Mouse (Mus musculus) brain, adult 2 months (tissue): Measurements from ENCODE around the gene Mdm2.
"Not testable (repeated sequence)": the region's sequence is repeated elsewhere in the genome, so short reads cannot be mapped to it uniquely, and the experiment has no call there.

ENCODE experiments used
- DNase-seq: peaks from one replicate; pipeline ENCODE4 v3.0.0; 2011; ENCODE audit warnings: low read depth, low spot score

The Mdm2 gene

GRCm38 (mm10) chr10:117713466-117713865 lies 2.9 kb upstream of the Mdm2 start:
- no peak for DNase-seq

- DNase-seq = no peak
Observed at GRCm38 (mm10) chr10:117712871-117713270, 2.3 kb upstream of the Mdm2 start.

- no peak for DNase-seq
Observed at GRCm38 (mm10) chr10:117712191-117712754, 1.7 kb upstream of the Mdm2 start.

- no peak for DNase-seq
Observed at GRCm38 (mm10) chr10:117711408-117711807, 850 bp upstream of the Mdm2 start.

- DNase-seq = peak; percentile 73
Observed at GRCm38 (mm10) chr10:117709930-117710603, 491 bp downstream of the Mdm2 start.

- peak; percentile 32 for DNase-seq
Observed at GRCm38 (mm10) chr10:117709326-117709830, 1.2 kb downstream of the Mdm2 start.

- no peak for DNase-seq
Observed at GRCm38 (mm10) chr10:117708856-117709255, 1.7 kb downstream of the Mdm2 start.

GRCm38 (mm10) chr10:117708376-117708775 lies 2.2 kb downstream of the Mdm2 start:
- DNase-seq = no peak

GRCm38 (mm10) chr10:117707114-117707838 lies 3.3 kb downstream of the Mdm2 start:
- DNase-seq = no peak

- DNase-seq = no peak
Observed at GRCm38 (mm10) chr10:117706440-117706839, 4.1 kb downstream of the Mdm2 start.

- DNase-seq = no peak
Observed at GRCm38 (mm10) chr10:117705806-117706205, 4.8 kb downstream of the Mdm2 start.

GRCm38 (mm10) chr10:117704964-117705335 lies 5.6 kb downstream of the Mdm2 start:
- DNase-seq = no peak

GRCm38 (mm10) chr10:117704314-117704963 lies 6.1 kb downstream of the Mdm2 start:
- not testable (repeated sequence) for DNase-seq

- DNase-seq = no peak
Observed at GRCm38 (mm10) chr10:117703506-117703905, 7.1 kb downstream of the Mdm2 start.

GRCm38 (mm10) chr10:117702024-117702833 lies 8.3 kb downstream of the Mdm2 start:
- DNase-seq = no peak

GRCm38 (mm10) chr10:117701034-117701829 lies 9.3 kb downstream of the Mdm2 start:
- no peak for DNase-seq

GRCm38 (mm10) chr10:117700450-117700849 lies 10.1 kb downstream of the Mdm2 start:
- DNase-seq = no peak

- DNase-seq = no peak
Observed at GRCm38 (mm10) chr10:117699914-117700313, 10.6 kb downstream of the Mdm2 start.

GRCm38 (mm10) chr10:117698313-117699138 lies 12.0 kb downstream of the Mdm2 start:
- no peak for DNase-seq
